Mouse (Mus musculus) megakaryocyte progenitor cell, adult 5-6 weeks (primary cell): ENCODE data around the gene Ehhadh. TPM values are rescaled to one million over a fixed set of nuclear protein-coding genes. Genes with fewer than 3 reads are reported as not detected.
"Not testable (repeated sequence)": the region's sequence is repeated elsewhere in the genome, so short reads cannot be mapped to it uniquely, and the experiment has no call there.

Experiments
- ATAC-seq: replicated peaks from 2 replicates; pipeline ENCODE4 v1.8.0; 2016; ENCODE audit warnings: mild to moderate bottlenecking, moderate TSS enrichment, inconsistent platforms; ENCODE audit not compliant: poor library complexity
- total RNA-seq, 2 experiments: library from RNA; stranded (forward) in 1 of 2; stranded (reverse) in 1 of 2; fragments of 157-497, 149-512 nt in 1 of 2; fragments of 200-1000 nt in 1 of 2; gene quantifications; 2 replicates each; pipeline versions ENCODE4 v1.2.3 to v1.2.4; 2015 to 2017

Gene Ehhadh
- total RNA-seq, 2 experiments from 2014 or later = 2.3 to 2.6 TPM

DNA sequence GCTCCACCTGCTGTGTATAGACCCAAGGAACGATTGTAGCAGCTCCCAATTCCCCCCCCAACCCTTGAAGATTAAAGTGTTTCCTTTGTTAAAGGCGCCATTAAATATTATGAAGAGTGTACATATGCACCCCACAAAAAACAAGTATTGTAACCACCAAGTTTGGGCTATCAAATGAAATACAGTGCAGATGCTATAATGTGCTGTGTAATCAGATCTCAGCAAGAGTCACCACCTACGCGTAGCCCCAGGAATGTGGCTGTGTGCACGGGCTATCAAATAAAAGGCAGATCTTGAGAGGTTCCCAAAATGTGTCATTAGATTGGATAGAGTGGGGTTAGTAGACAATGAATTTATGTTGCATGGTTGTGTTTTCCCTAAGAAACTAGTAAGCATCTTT is 7.5 kb upstream of the Ehhadh start:
- no peak for ATAC-seq

DNA sequence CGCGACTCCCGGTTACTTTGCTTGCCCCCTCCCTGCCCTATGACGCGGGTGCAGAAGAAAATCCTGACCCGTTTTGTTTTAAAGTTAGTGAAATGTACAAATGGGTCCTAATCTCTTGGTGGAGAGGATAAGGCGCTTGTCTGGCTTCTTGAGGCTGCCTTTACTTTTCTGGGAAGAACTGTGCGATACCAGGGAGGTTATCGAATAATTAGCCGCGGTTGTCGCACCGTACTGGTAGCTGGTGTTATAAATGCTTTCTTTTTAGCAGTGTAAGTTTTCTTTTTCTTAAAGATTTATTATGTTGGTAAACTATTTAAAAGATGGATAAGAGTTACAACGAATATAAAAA is 7.1 kb upstream of the Ehhadh start:
- no peak for ATAC-seq

DNA sequence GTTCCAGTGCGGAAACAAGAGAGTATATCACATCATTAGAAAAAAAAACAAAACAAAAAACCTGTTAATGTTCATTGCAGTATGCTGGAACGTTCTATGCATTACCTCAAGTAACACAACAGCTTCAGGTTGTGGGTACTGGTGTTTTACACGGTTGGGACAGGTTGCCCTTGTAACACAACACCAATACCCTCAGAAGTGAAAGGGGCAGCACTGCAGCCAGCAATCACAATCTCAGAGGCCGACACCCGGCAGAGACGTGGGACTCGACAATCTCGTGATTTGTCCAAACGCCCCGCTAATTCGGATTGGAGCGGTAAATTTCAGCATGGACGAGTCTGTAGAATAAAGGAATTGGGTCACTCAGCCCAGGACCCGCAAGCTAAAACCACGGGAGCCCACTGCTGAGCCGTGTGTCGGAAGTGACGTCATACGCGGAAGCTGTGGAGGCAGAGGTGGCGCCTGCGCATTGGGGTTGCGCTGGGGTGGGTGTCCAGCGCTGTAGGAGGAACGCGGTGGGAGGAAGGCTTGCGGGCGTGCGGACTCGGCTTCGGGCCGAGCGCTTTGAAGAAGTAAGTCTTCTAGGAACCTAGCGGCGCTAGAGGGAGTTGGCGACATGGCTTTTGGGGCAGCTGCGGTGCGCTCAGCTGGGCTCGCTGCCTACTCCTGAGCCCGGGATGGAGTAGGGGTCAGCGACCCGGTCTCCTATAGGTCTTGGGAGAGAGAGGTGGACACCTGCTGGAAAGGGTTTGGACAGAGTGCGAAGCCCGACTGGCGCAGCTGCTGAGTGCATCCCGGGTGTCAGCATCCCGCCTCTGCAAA is 6.5 kb upstream of the Ehhadh start, which contains the start of gene Map3k13:
Gene Map3k13 (plus strand): TSS at position 472 of the 822 bp plus-strand sequence.
- peak; percentile 83 for ATAC-seq

DNA sequence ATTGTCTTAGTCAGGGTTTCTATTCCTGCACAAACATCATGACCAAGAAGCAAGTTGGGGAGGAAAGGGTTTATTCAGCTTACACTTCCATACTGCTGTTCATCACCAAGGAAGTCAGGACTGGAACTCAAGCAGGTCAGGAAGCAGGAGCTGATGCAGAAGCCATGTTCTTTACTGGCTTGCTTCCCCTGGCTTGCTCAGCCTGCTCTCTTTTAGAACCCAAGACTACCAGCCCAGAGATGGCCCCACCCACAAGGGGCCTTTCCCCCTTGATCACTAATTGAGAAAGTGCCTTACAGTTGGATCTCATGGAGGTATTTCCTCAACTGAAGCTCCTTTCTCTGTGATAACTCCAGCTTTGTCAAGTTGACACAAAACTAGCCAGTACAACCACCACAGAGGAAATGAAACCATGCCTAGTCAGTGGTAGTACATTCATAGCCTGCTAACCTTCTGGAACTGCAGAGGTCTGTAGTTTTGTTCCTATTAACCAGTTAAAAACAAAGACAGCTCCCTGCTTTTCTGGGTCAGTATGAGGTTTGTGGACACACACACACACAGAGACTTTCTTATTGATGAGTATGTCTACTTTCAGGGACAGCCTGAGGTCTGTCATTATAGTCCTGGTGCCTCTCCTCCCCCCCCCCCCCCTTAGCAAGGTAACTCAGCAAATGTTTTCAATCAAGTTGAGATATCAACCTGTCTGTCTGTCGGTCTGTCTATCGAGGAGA is 5.6 kb upstream of the Ehhadh start:
- not testable (repeated sequence) for ATAC-seq

DNA sequence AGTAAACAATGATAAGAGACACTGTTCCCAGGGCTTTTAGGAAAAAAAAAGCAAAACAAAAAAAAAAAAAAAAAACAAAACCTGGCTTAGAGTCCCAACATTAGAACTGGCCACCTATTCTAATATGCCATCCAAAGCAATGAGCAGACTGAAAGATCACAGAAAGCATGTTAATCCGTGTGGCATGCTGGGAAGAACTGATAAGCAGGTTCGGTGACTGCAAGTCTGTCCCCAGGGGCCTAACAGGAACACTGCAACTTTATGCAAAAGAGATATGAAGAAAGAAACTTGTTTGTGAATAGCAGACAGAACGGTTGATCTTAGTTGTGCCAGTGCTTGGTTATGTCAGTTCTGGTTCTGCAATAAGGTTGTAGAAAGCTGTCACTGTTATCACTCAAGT is 4.2 kb upstream of the Ehhadh start:
- ATAC-seq = peak; percentile 60

DNA sequence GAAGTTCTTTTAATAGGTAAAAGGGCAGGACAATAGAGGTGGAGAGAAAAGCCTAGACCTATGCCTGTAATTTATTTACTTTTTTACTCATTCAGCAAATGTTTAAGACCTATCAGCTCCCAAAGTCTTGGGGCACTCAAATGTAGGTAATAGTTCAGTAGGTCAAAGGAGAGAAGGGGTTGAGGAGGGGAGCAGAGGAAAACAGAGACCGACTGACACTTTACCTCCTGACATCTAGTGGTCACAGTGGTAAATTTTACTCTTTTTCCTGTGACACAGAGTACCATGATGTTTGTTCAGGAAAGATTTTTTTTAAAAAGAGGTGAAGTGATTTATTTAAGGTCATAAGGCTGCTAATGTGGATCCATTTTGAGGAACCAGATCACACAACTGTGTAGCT is 2.9 kb upstream of the Ehhadh start:
- ATAC-seq = no peak

DNA sequence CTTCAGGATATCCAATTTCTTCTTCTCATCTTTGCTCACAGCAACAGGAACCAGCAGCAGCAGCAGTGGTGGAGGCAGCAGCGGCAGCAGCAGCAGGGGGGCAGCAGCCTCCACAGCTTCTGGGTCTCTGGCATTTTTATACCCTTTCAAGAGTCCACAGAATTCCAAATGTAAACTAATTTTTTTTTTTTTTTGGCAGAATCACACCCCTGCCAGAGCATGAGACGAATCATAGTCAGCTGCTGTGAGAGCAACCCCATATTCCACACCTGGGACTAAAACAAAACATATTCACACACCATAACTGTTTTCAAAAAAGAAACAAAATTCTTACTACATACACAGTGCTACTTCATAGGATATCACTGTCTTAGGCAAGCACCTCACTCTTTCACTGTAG is 1.6 kb upstream of the Ehhadh start:
- no peak for ATAC-seq

DNA sequence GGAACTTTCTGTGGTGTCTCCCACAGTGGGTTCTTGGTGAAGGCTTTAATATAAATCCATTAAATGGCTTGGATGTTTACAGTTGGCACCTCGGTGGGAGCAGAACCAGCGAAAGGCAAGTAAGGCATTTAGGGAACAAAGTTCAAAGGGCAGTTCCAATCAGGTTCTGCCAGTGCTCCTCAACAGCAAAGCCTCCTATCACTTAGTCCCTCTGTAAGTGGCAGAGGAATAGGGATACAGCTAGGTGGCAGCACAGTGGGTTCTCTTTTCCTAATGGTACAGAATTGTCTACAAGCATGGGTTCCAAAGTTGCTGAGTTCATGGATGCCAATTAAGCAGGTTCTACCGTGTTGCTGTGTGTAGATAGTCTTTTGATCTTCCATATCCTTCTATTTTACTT is 974 bp upstream of the Ehhadh start:
- no peak for ATAC-seq

DNA sequence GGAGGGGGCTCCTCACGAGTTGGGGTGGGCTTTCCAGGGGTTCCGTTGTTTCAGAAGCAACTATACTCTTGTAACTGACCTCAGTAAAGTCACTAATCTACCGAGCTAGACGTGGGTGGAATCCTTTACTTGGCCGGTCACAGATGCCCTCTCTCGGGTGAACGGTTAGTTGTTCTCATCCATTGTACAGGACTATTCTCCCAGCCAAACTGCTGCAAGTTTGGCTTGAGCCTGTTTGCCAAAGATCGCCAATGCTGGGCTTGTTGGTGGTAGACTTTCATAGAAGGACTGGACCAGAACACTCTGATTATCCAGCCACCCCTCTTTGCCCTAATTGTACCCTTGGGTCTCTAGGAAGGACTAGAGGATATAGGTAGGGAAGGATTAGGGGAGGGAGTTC is 1.3 kb downstream of the Ehhadh start:
- ATAC-seq = no peak

DNA sequence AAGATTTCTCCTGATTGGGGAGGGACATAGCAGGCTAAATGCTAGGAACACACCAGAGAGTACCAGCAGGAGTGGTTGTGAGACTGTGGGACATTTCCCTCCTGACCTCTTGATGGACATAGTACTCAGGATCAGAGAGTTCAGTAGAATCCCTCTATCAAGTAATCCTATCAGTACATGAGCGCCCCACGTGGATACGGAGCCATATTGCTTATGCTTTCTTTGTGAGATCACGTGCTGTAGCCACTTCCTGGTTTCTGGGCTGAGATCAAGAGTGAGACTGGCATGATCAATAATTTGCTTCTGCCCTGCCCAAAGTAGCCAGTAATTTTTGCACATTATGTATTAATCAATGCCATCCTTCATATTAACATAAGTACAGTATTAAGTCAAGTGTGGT is 2.6 kb downstream of the Ehhadh start:
- no peak for ATAC-seq

DNA sequence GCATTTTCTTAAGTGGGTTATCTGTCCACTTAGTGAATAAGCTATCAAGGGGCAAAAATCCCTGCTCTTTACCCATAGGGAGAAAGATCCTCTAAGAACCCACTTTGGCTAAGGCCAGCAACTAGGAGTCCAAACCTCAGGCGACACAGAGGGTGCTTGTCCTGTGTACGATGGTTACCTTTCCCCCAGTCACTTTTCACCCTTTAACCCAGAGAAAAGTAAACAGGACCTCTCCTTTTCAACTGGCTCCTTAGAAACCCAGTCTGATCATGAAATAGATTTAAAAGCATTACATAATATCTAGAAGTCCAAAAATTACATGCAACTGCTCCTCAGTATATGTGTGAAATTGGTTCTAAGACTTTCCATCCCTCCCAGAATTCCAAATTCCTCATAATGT is 4.8 kb downstream of the Ehhadh start:
- ATAC-seq = no peak

DNA sequence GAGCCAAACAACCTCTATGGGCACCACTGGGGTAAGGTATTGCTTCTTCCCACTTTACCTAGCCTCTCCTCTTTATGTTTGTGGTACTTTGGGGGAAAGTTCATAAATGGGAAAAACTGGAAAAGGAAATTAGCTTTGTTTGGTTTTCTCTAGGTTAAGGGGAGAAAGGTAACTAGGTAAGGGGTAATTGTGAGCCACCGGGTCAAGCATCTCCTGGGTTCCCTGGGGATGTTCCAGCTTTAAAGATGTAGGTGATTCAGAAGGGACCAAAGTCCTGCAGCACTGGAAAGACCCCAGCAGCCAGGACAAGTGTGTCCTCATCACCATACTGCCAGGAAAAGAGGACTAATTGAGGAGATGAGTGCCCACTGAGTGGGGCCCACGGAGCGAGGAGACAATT is 5.7 kb downstream of the Ehhadh start:
- no peak for ATAC-seq

DNA sequence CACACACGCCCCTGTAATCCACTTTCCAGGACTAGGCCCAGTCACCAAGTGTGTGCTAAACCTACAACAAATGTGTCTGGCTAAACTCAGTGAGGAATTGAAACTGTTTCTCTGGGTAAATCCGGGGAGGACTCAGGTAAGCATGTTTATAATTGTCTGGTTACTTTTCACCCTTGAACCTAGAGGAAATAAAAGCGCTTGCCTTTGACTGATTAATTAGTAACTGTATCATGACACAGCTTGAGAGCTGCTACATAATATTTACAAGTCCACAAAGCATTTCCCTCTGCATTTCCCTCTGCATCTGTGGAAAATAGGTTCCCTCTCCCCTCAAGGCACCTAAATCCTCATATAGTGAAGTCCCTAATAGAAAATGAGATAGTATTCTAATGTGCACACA is 6.3 kb downstream of the Ehhadh start:
- ATAC-seq = no peak

DNA sequence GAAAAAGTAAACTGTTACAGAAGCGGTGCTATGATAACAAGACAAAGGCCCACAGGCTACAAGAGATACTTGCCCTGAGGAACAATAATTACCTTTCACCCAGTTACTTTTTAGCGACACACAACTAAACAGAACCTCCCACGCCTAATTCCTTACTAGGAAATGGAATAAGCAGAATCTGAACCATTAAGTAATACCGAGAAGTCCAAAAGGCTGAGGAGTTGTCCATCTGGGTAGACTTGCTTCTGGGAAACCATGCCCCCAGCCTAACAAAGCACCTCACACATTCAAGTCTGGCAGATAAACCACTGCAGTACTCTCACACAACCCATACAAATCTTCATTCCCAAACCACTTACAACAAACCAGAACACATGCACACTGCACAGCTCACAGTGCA is 8.5 kb downstream of the Ehhadh start:
- no peak for ATAC-seq

DNA sequence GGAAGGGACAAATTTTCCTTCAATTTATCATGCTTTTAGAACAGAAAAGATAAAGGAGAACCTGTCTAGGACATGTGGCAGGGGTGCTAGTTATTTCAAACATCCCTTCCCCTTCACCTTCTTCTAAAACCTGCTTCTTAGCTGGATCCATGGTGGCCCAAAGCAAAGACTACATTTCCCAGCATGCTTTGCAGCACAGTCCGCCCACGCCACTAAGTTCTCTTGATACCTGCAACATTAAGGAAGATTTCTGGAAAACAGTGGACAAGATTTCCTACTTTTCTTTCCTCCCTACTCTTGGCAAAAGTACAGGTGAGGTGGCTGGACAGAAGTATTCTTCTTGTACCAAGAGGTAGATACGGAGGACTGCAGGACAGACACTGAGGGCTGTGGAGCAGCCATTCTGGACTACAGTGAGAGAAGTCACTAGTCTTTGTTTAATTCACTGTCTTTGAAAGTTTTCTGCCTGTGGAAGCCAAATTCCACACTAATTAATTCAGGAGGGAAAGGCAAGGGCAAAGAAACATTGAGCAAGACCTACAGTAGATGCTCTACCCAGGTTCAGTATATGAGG is 9.2 kb downstream of the Ehhadh start:
- ATAC-seq = no peak

DNA sequence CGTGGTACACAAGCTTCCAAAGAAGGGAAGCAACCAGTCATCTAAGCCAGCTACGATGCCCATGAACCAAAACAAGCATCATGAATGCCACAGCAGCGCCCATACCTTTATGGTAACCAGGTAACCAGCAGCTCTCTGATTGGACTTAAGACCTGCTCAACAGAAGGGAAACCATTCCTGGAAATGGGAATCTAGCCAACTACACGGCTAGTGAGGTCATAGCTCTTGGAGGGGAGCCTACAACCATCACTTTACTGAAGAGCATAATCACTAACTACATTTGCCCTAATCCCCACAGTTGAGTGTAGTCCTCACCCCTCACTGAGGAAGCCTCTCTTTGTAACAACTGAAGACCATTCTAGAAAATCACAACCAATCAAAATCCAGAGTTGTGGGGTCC is 12.9 kb downstream of the Ehhadh start:
- no peak for ATAC-seq

DNA sequence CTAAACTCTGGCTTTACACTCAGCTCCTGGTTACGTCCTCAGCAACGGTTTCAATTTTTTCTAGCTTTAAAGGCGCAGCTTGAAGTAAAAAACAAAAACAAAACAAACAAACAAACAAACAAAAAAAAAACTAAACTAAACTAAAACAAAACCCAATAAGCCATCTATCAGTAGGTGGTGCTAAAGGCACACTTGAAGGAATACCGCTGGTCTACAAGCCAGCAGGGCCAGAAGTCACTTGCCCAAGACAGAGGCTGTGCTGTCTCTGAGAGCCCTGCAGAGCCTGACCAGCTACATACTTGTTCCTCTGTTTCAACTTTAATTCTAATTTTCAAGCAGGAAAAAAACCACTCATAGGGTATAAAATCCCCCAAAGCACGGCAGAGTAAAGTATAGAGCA is 17.9 kb downstream of the Ehhadh start:
- 0 out of 2 replicates have a peak, but pooled peaks have one; percentile 37 for ATAC-seq

DNA sequence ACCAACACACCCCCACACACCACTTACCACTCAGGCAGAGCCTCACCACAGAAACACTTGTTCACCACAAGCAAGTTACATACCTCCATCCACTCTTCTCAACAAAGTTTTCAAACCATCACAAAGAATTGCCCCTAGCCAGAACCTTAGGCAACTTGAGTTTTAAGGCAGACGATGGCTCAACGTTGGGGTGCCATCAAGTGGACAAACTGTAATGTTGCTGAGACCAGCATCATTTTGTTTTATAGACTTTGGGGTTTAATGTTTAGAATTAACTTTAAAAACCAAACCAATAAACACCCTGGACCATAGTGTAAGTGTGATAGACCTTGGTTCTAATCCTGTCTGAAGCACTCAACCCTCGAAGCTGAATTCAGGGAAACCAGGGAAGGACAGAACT is 19.4 kb downstream of the Ehhadh start:
- ATAC-seq = 0 out of 2 replicates have a peak, but pooled peaks have one; percentile 23

DNA sequence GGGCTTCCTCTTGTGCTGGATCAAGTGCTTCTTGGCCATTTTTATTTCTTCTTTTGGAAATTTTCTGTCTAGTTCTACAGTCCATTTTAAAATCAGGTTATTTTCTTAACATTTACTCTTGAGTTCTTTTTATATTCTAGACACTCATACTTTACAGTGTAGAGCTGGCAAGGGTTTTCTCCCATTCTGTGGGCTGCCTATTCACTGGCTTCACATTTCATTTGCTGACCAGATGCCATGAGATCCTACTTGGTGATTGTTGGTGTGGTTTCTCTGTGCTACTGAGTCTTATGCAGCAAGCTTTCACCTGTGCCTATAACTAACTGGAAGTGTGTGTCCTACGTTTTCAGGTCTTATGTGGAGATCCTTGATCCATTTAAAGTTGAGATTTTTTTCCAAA is 29.2 kb downstream of the Ehhadh start:
- no peak for ATAC-seq

DNA sequence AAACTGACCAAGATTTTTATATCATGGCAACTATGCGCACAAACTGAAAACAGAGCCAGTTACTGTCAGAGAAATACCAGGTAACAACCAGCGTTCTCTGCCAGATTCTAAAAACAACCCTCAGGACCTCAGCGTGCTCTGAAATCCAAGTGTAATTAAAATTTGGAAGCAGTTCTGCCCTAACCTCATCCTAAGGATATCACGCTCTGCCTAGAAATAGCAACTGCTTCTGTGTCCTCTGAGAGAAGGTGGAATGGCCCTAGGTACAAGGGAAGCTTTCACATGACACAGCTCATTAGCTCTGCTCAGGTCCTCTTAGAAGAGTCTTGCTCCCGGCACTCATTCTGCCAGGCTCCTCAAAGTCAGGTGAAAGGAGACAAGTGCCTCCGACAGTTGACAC is 44.2 kb downstream of the Ehhadh start:
- no peak for ATAC-seq

DNA sequence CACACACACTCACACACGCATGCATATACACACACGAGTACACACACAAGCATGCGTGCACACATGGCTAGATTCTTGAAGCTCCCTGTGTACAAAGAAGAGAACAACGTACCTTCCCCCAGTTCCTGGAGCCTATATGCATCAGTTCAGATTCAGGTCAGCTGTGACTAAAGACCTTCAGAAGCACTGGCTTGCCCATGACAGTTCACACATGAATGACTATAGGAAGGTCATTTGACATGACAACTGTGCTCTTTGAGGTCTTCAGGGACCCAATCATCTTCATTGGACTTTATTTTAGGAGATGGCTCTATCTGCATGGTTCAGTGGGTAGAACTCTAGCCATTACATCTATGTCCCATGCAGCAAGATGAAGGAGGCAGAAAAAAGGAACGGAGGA is 44.7 kb downstream of the Ehhadh start:
- ATAC-seq = no peak
